Mouse (Mus musculus) erythroid progenitor cell, adult 5-6 weeks (primary cell): ENCODE results near the gene Sugp1. TPM values are rescaled to one million over a fixed set of nuclear protein-coding genes. Genes with fewer than 3 reads are reported as not detected.

Experiments used
- ATAC-seq: replicated peaks from 2 replicates; pipeline ENCODE4 v1.8.0; 2016; ENCODE audit warnings: moderate number of reproducible peaks, mild to moderate bottlenecking, moderate TSS enrichment, inconsistent platforms; ENCODE audit not compliant: poor library complexity, low FRiP score, severe bottlenecking
- total RNA-seq, 2 experiments: library from RNA; stranded (forward) in 1 of 2; stranded (reverse) in 1 of 2; fragments of 150-400 nt in 1 of 2; fragments of 186-747, 209-891 nt in 1 of 2; gene quantifications; 2 replicates each; pipeline versions ENCODE4 v1.2.3 to v1.2.4; 2015 to 2017; ENCODE audit warnings: low replicate concordance in 2 of 2

Sugp1 gene
- total RNA-seq, 2 experiments from 2014 or later, result 20.1 to 21.0 TPM

DNA sequence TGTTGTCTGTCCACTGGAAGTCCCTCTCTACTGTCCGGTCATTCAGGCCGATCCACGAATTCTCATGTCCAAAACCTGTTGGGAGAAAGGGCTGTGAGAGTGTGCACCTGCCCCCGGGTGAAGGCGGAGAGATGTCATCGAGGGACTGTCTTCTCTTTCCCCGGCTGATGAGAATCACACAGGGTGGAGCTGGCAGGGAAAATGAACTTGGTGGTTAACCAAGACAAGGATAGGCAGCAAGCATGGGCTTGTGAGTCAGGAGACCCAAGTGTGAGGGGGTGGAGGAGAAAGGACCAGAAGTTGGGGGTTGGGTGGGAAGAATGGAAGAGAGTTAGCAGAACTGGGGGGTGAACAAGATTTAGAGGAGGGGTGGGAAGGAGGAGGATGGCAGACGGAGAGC, 57.6 kb downstream of the Sugp1 start:
- ATAC-seq, result no peak

GRCm38 (mm10) chr8:70104506-70104905, 61.9 kb downstream of the Sugp1 start:
- ATAC-seq, result peak; percentile 71

- ATAC-seq, result no peak
Observed at GRCm38 (mm10) chr8:70104922-70105321, 62.3 kb downstream of the Sugp1 start.

DNA sequence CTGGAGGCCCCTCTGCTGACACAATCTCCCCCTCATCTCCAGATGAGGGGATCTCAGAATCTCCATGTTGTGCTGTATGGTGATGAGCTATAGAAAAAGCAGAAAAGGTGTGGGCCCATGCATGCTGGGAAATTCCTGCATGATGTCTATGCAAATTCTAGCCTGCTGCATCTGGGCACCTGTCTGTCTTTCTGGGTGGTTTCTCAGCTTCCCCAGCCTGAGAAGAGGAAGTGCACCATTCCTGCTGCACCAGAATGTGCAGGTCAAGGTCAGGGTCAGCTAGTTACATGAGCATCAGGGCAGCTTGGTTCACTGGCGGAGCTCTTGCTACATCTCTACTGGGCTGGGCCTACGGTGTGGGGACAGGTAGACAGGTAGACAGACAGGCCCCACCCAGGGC, 67.8 kb downstream of the Sugp1 start:
- ATAC-seq, result no peak

DNA sequence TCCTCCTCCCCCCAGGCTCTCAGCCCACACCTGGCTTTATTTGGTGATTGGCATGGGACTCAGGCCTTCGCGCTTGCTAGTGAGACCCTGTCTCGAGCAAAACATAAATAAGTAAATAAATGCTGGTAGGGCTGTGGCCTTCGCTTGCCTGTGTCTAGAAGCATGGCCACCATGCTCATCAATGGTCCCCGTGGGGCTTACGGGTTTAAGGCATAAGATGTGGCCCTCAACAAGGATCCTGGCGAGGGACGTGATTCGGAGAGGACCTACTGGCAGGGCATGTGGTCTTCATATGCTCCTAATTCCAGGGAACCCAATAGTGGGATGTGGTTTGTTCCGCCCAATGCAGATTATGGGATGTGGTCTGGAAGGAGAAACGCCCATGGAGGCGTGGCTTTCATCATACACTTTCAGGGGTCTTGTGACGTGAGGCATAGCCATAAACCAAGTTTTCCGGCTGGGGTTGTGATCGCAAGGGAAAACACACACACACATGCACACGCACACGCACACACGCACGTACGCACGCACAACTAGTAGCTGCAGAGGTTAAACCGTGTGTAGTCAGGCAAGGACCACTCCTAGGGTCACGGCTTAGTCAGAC, 68.7 kb downstream of the Sugp1 start:
- ATAC-seq, result no peak

GRCm38 (mm10) chr8:70112401-70113016, 69.9 kb downstream of the Sugp1 start:
- no peak for ATAC-seq

DNA sequence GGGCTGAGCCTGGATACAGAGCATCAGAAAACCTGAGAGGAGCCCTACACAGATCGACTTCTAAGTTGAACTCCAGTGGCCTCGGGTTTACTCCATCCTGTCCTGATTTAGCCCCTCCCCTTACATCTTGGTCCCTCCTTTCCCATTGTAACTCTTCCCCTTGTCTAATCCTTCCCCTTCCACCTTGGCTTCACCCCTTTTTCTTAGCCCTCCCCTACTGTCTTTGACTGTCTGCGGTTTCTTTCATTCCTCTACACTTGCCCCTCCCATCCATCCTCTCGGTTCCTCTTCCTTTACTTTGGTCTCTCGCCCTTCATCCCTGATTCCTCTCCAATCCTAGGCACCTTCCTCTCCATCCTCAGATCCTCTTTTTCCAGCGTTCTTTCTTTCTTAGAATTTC, 71.9 kb downstream of the Sugp1 start:
- ATAC-seq, result no peak

DNA sequence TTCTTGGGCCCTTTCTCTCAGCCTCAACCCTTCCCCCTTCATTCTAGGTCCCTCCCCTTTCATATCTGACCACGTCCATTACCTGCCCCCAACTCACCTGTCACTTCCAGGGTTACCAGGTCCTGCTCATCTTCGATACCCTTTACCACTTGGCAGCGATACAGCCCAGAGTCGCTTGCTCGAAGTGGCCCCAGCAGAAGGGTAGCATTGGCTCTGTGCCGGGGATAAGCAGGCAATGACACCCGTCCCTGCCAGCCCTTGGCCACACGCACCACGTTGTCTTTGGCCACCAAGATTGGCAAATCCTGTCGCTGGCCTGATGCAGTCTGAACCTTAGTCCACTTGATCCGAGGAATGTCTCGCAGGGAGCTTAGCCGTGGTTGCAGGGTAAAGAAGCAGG, 72.3 kb downstream of the Sugp1 start:
- no peak for ATAC-seq

- ATAC-seq, result no peak
Observed at GRCm38 (mm10) chr8:70117611-70118010, 75.0 kb downstream of the Sugp1 start.

DNA sequence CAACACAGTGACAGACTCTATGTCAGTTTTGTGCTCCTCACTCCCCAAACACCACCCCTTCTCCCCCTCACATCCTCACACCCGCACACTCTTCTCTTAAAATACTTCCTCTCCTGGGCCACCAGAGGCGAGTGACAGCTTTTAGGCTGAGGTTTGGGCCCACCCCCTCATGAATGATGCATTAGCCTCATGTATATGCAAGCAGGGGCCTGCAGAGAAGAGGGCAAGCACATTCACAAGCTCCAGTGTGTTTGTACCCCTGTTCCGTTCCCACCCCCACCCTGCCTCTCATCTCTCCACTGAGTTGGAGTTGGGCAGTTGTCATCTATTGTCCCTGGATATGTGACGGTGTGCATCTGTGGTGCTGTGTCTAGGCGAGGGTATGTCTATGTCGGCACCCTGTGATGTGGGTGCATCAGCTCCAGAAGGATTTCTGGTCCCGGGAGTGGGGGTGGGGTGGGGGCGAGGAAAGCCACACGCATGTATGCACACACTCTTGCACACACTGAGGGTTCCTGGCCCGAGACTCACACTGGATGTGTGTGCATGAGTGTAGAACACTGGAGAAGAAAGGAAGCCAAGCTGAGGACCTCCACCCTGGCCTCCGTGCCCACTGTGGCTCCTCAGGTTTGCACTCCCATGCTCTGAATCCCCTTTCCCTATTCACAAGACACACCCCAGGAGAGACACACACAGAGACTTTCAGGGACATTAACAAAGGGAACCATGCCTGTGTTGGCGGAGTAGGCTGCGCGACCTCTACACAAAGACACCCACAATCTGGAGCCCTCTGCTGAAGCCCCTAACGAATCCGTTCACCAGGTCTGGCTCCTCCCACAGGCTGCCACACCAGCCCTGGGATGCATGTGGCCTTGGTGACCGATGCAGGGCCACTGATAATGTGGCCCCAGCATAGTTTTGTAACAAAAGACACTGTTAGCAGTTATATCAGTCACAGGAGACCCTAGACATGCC, 76.4 kb downstream of the Sugp1 start:
- ATAC-seq, result no peak

GRCm38 (mm10) chr8:70120667-70121066, 78.1 kb downstream of the Sugp1 start, which contains the start of gene Ncan:
Gene Ncan (minus strand): TSS chr8:70120873.
- no peak for ATAC-seq

Other genes with a start within 250 kb of the Sugp1 start
- gene Gmip, start 234.1 kb upstream of the Sugp1 start, total RNA-seq (2015; ENCODE audit: low replicate concordance), result 8.4 and 24.1 TPM in 2 replicates
- gene Gmip, start 234.1 kb upstream of the Sugp1 start, total RNA-seq (2017; ENCODE audit: low replicate concordance), result 5.5 and 16.6 TPM in 2 replicates
- 0.42 TPM in 1 of 2 replicates, not detected in the other for gene Lpar2, start 220.4 kb upstream of the Sugp1 start, total RNA-seq (2015; ENCODE audit: low replicate concordance)
- gene Lpar2, start 220.4 kb upstream of the Sugp1 start, total RNA-seq (2017; ENCODE audit: low replicate concordance), result not detected in 2 replicates
- gene Pbx4, start 210.3 kb upstream of the Sugp1 start, total RNA-seq (2015; ENCODE audit: low replicate concordance), result 4.2 TPM in 1 of 2 replicates, not detected in the other
- 2.1 and 8.2 TPM in 2 replicates for gene Pbx4, start 210.3 kb upstream of the Sugp1 start, total RNA-seq (2017; ENCODE audit: low replicate concordance)
- not detected in 2 replicates for gene Cilp2, start 155.1 kb upstream of the Sugp1 start, total RNA-seq (2015; ENCODE audit: low replicate concordance)
- not detected in 2 replicates for gene Cilp2, start 155.1 kb upstream of the Sugp1 start, total RNA-seq (2017; ENCODE audit: low replicate concordance)
- not detected in 2 replicates for gene Tssk6, start 140.6 kb upstream of the Sugp1 start, total RNA-seq (2015; ENCODE audit: low replicate concordance)
- not detected in 2 replicates for gene Tssk6, start 140.6 kb upstream of the Sugp1 start, total RNA-seq (2017; ENCODE audit: low replicate concordance)
- gene Ndufa13, start 140.3 kb upstream of the Sugp1 start, total RNA-seq (2015; ENCODE audit: low replicate concordance), result 20.5 and 29.6 TPM in 2 replicates
- gene Ndufa13, start 140.3 kb upstream of the Sugp1 start, total RNA-seq (2017; ENCODE audit: low replicate concordance), result 29.0 and 40.8 TPM in 2 replicates
- not detected in 2 replicates for gene Yjefn3, start 140.1 kb upstream of the Sugp1 start, total RNA-seq (2015; ENCODE audit: low replicate concordance)
- gene Yjefn3, start 140.1 kb upstream of the Sugp1 start, total RNA-seq (2017; ENCODE audit: low replicate concordance), result not detected in 2 replicates
- 42.8 and 46.9 TPM in 2 replicates for gene Gatad2a, start 46.4 kb upstream of the Sugp1 start, total RNA-seq (2015; ENCODE audit: low replicate concordance)
- 47.5 and 48.0 TPM in 2 replicates for gene Gatad2a, start 46.4 kb upstream of the Sugp1 start, total RNA-seq (2017; ENCODE audit: low replicate concordance)
- gene Mau2, start 79 bp upstream of the Sugp1 start, total RNA-seq (2015; ENCODE audit: low replicate concordance), result 27.2 and 35.3 TPM in 2 replicates
- 39.1 and 39.2 TPM in 2 replicates for gene Mau2, start 79 bp upstream of the Sugp1 start, total RNA-seq (2017; ENCODE audit: low replicate concordance)
- gene Tm6sf2, start 30.1 kb downstream of the Sugp1 start, total RNA-seq (2015; ENCODE audit: low replicate concordance), result 1.3 TPM in 1 of 2 replicates, not detected in the other
- gene Tm6sf2, start 30.1 kb downstream of the Sugp1 start, total RNA-seq (2017; ENCODE audit: low replicate concordance), result not detected in 2 replicates
- gene Hapln4, start 40.6 kb downstream of the Sugp1 start, total RNA-seq (2015; ENCODE audit: low replicate concordance), result not detected in 2 replicates
- gene Hapln4, start 40.6 kb downstream of the Sugp1 start, total RNA-seq (2017; ENCODE audit: low replicate concordance), result not detected in 2 replicates
- gene Ncan, start 78.1 kb downstream of the Sugp1 start, total RNA-seq (2015; ENCODE audit: low replicate concordance), result not detected in 2 replicates
- gene Ncan, start 78.1 kb downstream of the Sugp1 start, total RNA-seq (2017; ENCODE audit: low replicate concordance), result not detected in 2 replicates
- 8.3 TPM in 1 of 2 replicates, not detected in the other for gene Nr2c2ap, start 88.5 kb downstream of the Sugp1 start, total RNA-seq (2015; ENCODE audit: low replicate concordance)
- gene Nr2c2ap, start 88.5 kb downstream of the Sugp1 start, total RNA-seq (2017; ENCODE audit: low replicate concordance), result 2.3 TPM in 1 of 2 replicates, not detected in the other
- 5.8 and 16.3 TPM in 2 replicates for gene Rfxank, start 96.3 kb downstream of the Sugp1 start, total RNA-seq (2015; ENCODE audit: low replicate concordance)
- gene Rfxank, start 96.3 kb downstream of the Sugp1 start, total RNA-seq (2017; ENCODE audit: low replicate concordance), result 2.3 and 4.9 TPM in 2 replicates
- 18.7 and 20.5 TPM in 2 replicates for gene Borcs8, start 96.7 kb downstream of the Sugp1 start, total RNA-seq (2015; ENCODE audit: low replicate concordance)
- gene Borcs8, start 96.7 kb downstream of the Sugp1 start, total RNA-seq (2017; ENCODE audit: low replicate concordance), result 17.3 and 24.7 TPM in 2 replicates
- not detected in 2 replicates for gene Mef2b, start 96.9 kb downstream of the Sugp1 start, total RNA-seq (2015; ENCODE audit: low replicate concordance)
- gene Mef2b, start 96.9 kb downstream of the Sugp1 start, total RNA-seq (2017; ENCODE audit: low replicate concordance), result not detected in 2 replicates
- gene Tmem161a, start 129.5 kb downstream of the Sugp1 start, total RNA-seq (2015; ENCODE audit: low replicate concordance), result 2.9 and 14.1 TPM in 2 replicates
- 4.9 and 6.5 TPM in 2 replicates for gene Tmem161a, start 129.5 kb downstream of the Sugp1 start, total RNA-seq (2017; ENCODE audit: low replicate concordance)
- gene Slc25a42, start 169.5 kb downstream of the Sugp1 start, total RNA-seq (2015; ENCODE audit: low replicate concordance), result 30.6 and 35.3 TPM in 2 replicates
- gene Slc25a42, start 169.5 kb downstream of the Sugp1 start, total RNA-seq (2017; ENCODE audit: low replicate concordance), result 16.2 and 24.4 TPM in 2 replicates
- 36.8 and 49.0 TPM in 2 replicates for gene Sugp2, start 191.4 kb downstream of the Sugp1 start, total RNA-seq (2015; ENCODE audit: low replicate concordance)
- gene Sugp2, start 191.4 kb downstream of the Sugp1 start, total RNA-seq (2017; ENCODE audit: low replicate concordance), result 51.5 and 60.7 TPM in 2 replicates
- 15.1 and 26.4 TPM in 2 replicates for gene Armc6, start 191.7 kb downstream of the Sugp1 start, total RNA-seq (2015; ENCODE audit: low replicate concordance)
- gene Armc6, start 191.7 kb downstream of the Sugp1 start, total RNA-seq (2017; ENCODE audit: low replicate concordance), result 5.1 TPM in 1 of 2 replicates, not detected in the other
- 1.3 TPM in 1 of 2 replicates, not detected in the other for gene Homer3, start 240.0 kb downstream of the Sugp1 start, total RNA-seq (2015; ENCODE audit: low replicate concordance)
- gene Homer3, start 240.0 kb downstream of the Sugp1 start, total RNA-seq (2017; ENCODE audit: low replicate concordance), result not detected in 2 replicates